Mouse (Mus musculus): ENCODE data around the gene Tmem38b.

Gene Tmem38b

GRCm38 (mm10) chr4:53830016-53830415 lies 4.2 kb downstream of the Tmem38b start:
- DNase-seq = no peak

GRCm38 (mm10) chr4:53830579-53830978 lies 4.7 kb downstream of the Tmem38b start:
- no peak for DNase-seq

GRCm38 (mm10) chr4:53832321-53832720 lies 6.5 kb downstream of the Tmem38b start:
- DNase-seq = peak; percentile 43 to 46

GRCm38 (mm10) chr4:53836978-53837377 lies 11.1 kb downstream of the Tmem38b start:
- DNase-seq = no peak

- DNase-seq = peak; percentile 61 to 67
Measured at GRCm38 (mm10) chr4:53840158-53840870, 14.5 kb downstream of the Tmem38b start.

- no peak for DNase-seq
Measured at GRCm38 (mm10) chr4:53843553-53843952, 17.7 kb downstream of the Tmem38b start.

GRCm38 (mm10) chr4:53844835-53845619 lies 19.2 kb downstream of the Tmem38b start:
- DNase-seq = peak; percentile 37 to 50

- no peak for DNase-seq
Measured at GRCm38 (mm10) chr4:53845656-53846055, 19.8 kb downstream of the Tmem38b start.

GRCm38 (mm10) chr4:53846326-53846725 lies 20.5 kb downstream of the Tmem38b start:
- DNase-seq = no peak

GRCm38 (mm10) chr4:53847541-53847940 lies 21.7 kb downstream of the Tmem38b start:
- DNase-seq = no peak

GRCm38 (mm10) chr4:53848308-53848707 lies 22.5 kb downstream of the Tmem38b start:
- DNase-seq = no peak

- DNase-seq = no peak
Measured at GRCm38 (mm10) chr4:53848816-53849215, 23.0 kb downstream of the Tmem38b start.

- DNase-seq = no peak
Measured at GRCm38 (mm10) chr4:53849804-53850203, 24.0 kb downstream of the Tmem38b start.

GRCm38 (mm10) chr4:53853333-53853732 lies 27.5 kb downstream of the Tmem38b start:
- no peak for DNase-seq

GRCm38 (mm10) chr4:53859944-53860343 lies 34.1 kb downstream of the Tmem38b start:
- no peak for DNase-seq

GRCm38 (mm10) chr4:53862101-53862500 lies 36.3 kb downstream of the Tmem38b start:
- no peak for DNase-seq

- no peak for DNase-seq
Measured at GRCm38 (mm10) chr4:53864098-53864820, 38.4 kb downstream of the Tmem38b start.

- no peak for DNase-seq
Measured at GRCm38 (mm10) chr4:53866459-53866858, 40.6 kb downstream of the Tmem38b start.

- peak; percentile 40 to 60 for DNase-seq
Measured at GRCm38 (mm10) chr4:53878542-53879417, 52.9 kb downstream of the Tmem38b start.

- peak; percentile 25 to 48 for DNase-seq
Measured at GRCm38 (mm10) chr4:53882921-53883682, 57.3 kb downstream of the Tmem38b start.

Data from kidney, postnatal 4 days (tissue).